Mouse (Mus musculus) myocyte (in vitro differentiated cells): Measurements from ENCODE around the gene Olfr691.

Source experiments
- CEBPB ChIP-seq: IDR thresholded peaks from 2 replicates; pipeline ENCODE4 v1.6.1; 2011; ENCODE audit warnings: mild to moderate bottlenecking, moderate library complexity; ENCODE audit not compliant: poor library complexity, insufficient read depth, severe bottlenecking
- E2F4 ChIP-seq: IDR thresholded peaks from one replicate; pipeline ENCODE4 v1.6.1; 2011; ENCODE audit warnings: mild to moderate bottlenecking, control low read depth, moderate library complexity; ENCODE audit not compliant: insufficient read depth
- MAX ChIP-seq: IDR thresholded peaks from one replicate; pipeline ENCODE4 v1.6.1; 2011; ENCODE audit warnings: low read depth, mild to moderate bottlenecking, control low read depth
- MYOD1 ChIP-seq, 3 experiments: IDR thresholded peaks; one replicate each; pipeline ENCODE4 v1.6.1; 2011; ENCODE audit warnings: control low read depth in 2 of 3, low read depth in 2 of 3, mild to moderate bottlenecking in 2 of 3, moderate library complexity in 1 of 3; ENCODE audit not compliant: insufficient read length in 2 of 3, control insufficient read depth in 1 of 3
- MYOG ChIP-seq, 3 experiments: IDR thresholded peaks; one replicate each; pipeline ENCODE4 v1.6.1; 2011; ENCODE audit warnings: control low read depth in 2 of 3, low read depth in 2 of 3, mild to moderate bottlenecking in 2 of 3; ENCODE audit not compliant: insufficient read length in 2 of 3, control insufficient read depth in 1 of 3, insufficient read depth in 1 of 3
- POLR2A ChIP-seq: IDR thresholded peaks from one replicate; pipeline ENCODE4 v1.6.1; 2011; ENCODE audit warnings: low read depth, mild to moderate bottlenecking, control low read depth, moderate library complexity; ENCODE audit not compliant: insufficient read length
- POLR2AphosphoS2 ChIP-seq: IDR thresholded peaks from one replicate; pipeline ENCODE4 v1.6.1; 2011; ENCODE audit warnings: low read depth, control low read depth; ENCODE audit not compliant: insufficient read length
- REST ChIP-seq: IDR thresholded peaks from one replicate; pipeline ENCODE4 v1.6.1; 2011; ENCODE audit warnings: mild to moderate bottlenecking, control low read depth, moderate library complexity; ENCODE audit not compliant: insufficient read depth, insufficient read length
- TCF12 ChIP-seq: IDR thresholded peaks from one replicate; pipeline ENCODE4 v1.6.1; 2011; ENCODE audit warnings: mild to moderate bottlenecking, control low read depth; ENCODE audit not compliant: poor library complexity, insufficient read depth, severe bottlenecking
- TCF3 ChIP-seq: IDR thresholded peaks from one replicate; pipeline ENCODE4 v1.6.1; 2011; ENCODE audit warnings: low read depth, control low read depth; ENCODE audit not compliant: insufficient read length
- USF1 ChIP-seq: IDR thresholded peaks from one replicate; pipeline ENCODE4 v1.6.1; 2011; ENCODE audit warnings: low read depth, mild to moderate bottlenecking, control low read depth, moderate library complexity

- TF ChIP-seq E2F4 (no peak), CEBPB (no peak), REST (no peak), POLR2A (no peak), TCF12 (no peak), MAX (no peak), USF1 (no peak), MYOG (IDR thresholded peaks at IDR 0.05; ENCODE audit: control insufficient read depth in 1 of 3, insufficient read depth in 1 of 3, insufficient read length in 2 of 3, low read depth in 2 of 3) (no peak), POLR2AphosphoS2 (no peak), MYOD1 (IDR thresholded peaks at IDR 0.05; ENCODE audit: control insufficient read depth in 1 of 3, insufficient read length in 2 of 3, low read depth in 2 of 3) (no peak), TCF3 (no peak)
Measured at GRCm38 (mm10) chr7:105361713-105362112, 19.6 kb upstream of the Olfr691 start.
